Mouse (Mus musculus) liver, postnatal 0 days (tissue): ENCODE data around the gene Klk12.

Experiments used
- CTCF ChIP-seq: sonication (generic); IDR thresholded peaks from 2 replicates; pipeline ENCODE4 v1.5.1; 2016; ENCODE audit warnings: antibody characterized with exemption, low read depth
- EP300 ChIP-seq: IDR thresholded peaks from 2 replicates; pipeline ENCODE4 v1.6.1; 2016; ENCODE audit warnings: antibody characterized with exemption, low read depth, mild to moderate bottlenecking

- TF ChIP-seq CTCF (no peak), EP300 (no peak)
These were observed 6.1 kb downstream of the Klk12 start for GRCm38 (mm10) chr7:43774802-43775201.
